Mouse (Mus musculus) kidney, postnatal 36 days (tissue): ENCODE data around the gene Mertk.
A peak's percentile ranks its signal among the peaks of the same experiment; 100 is the strongest.

Experiments
- DNase-seq, 2 experiments: peaks; one replicate each; pipeline ENCODE4 v3.0.0; 2021 to 2022; ENCODE audit warnings: mixed read lengths in 2 of 2

Mertk gene

GRCm38 (mm10) chr2:128726067-128726466 lies 27.3 kb downstream of the Mertk start:
- no peak for DNase-seq

- DNase-seq: no peak
Measured at GRCm38 (mm10) chr2:128726626-128727025, 27.9 kb downstream of the Mertk start.

GRCm38 (mm10) chr2:128727552-128727951 lies 28.8 kb downstream of the Mertk start:
- DNase-seq: no peak

GRCm38 (mm10) chr2:128728066-128728465 lies 29.3 kb downstream of the Mertk start:
- DNase-seq: peak; percentile 66 to 68

- DNase-seq: no peak
Measured at GRCm38 (mm10) chr2:128729141-128729540, 30.4 kb downstream of the Mertk start.

- no peak for DNase-seq
Measured at GRCm38 (mm10) chr2:128731514-128731913, 32.8 kb downstream of the Mertk start.

- DNase-seq: no peak
Measured at GRCm38 (mm10) chr2:128731951-128732350, 33.2 kb downstream of the Mertk start.

- DNase-seq: no peak
Measured at GRCm38 (mm10) chr2:128735089-128735488, 36.3 kb downstream of the Mertk start.

- no peak for DNase-seq
Measured at GRCm38 (mm10) chr2:128737051-128737450, 38.3 kb downstream of the Mertk start.

GRCm38 (mm10) chr2:128737796-128738195 lies 39.0 kb downstream of the Mertk start:
- DNase-seq: no peak

- DNase-seq: peak in 1 of 2 experiments; percentile 49
Measured at GRCm38 (mm10) chr2:128738725-128739258, 40.0 kb downstream of the Mertk start.

GRCm38 (mm10) chr2:128745879-128746620 lies 47.3 kb downstream of the Mertk start:
- DNase-seq: no peak

GRCm38 (mm10) chr2:128746621-128747151 lies 47.9 kb downstream of the Mertk start:
- DNase-seq: peak; percentile 42 to 84

GRCm38 (mm10) chr2:128747433-128748028 lies 48.8 kb downstream of the Mertk start:
- DNase-seq: no peak

GRCm38 (mm10) chr2:128748171-128748570 lies 49.4 kb downstream of the Mertk start:
- DNase-seq: no peak

- DNase-seq: no peak
Measured at GRCm38 (mm10) chr2:128751030-128751429, 52.3 kb downstream of the Mertk start.

- DNase-seq: no peak
Measured at GRCm38 (mm10) chr2:128753295-128753873, 54.6 kb downstream of the Mertk start.

GRCm38 (mm10) chr2:128755149-128755691 lies 56.5 kb downstream of the Mertk start:
- peak in 1 of 2 experiments; percentile 48 for DNase-seq

GRCm38 (mm10) chr2:128758724-128759340 lies 60.1 kb downstream of the Mertk start:
- DNase-seq: peak in 1 of 2 experiments; percentile 47

GRCm38 (mm10) chr2:128762008-128762407 lies 63.3 kb downstream of the Mertk start:
- no peak for DNase-seq

GRCm38 (mm10) chr2:128765787-128766186 lies 67.0 kb downstream of the Mertk start:
- DNase-seq: no peak

- DNase-seq: peak; percentile 40 to 61
Measured at GRCm38 (mm10) chr2:128768545-128769247, 69.9 kb downstream of the Mertk start.
